Mouse (Mus musculus): ENCODE data around the gene Sardh.

GRCm38 (mm10) chr2:27174242-27174641, 73.9 kb downstream of the Sardh start:
- TF ChIP-seq CTCF (IDR thresholded peaks at IDR 0.05; ENCODE audit: control insufficient read depth, insufficient read depth, low read length) (no peak), POLR2A (IDR thresholded peaks at IDR 0.05; ENCODE audit: borderline replicate concordance, control insufficient read depth, low read depth, low read length) (no peak)

Data from bone marrow, adult 2 months (tissue).